Comparison of ENCODE assay signal across 8 mouse cellular contexts in genomic region chr1:72255062-72255853, GRCm38 (mm10). TPM values are rescaled to one million over a fixed set of nuclear protein-coding genes. Genes with fewer than 3 reads are reported as not detected.
DNase-seq lines count a peak whose midpoint lies in the region; ATAC-seq lines count a peak whose summit lies in the region.

No protein-coding gene starts in this region.

- 5% methylated on average over 15 of the region's 15 CpGs for whole genome bisulfite sequencing in heart, embryonic 10.5 days
- WGBS in kidney, embryonic 16.5 days = 3% methylated on average over 15 of the region's 15 CpGs
- 4% methylated on average over 15 of the region's 15 CpGs for WGBS in neural tube, embryonic 15.5 days

- no peaks in the 10 kb centered on the region for H3K9me3 ChIP-seq in heart, embryonic 10.5 days
- H3K9me3 ChIP-seq in kidney, embryonic 16.5 days (ENCODE audit: low read length) = no peaks in the 10 kb centered on the region
- H3K9me3 ChIP-seq in neural tube, embryonic 15.5 days (replicated peaks) = no peaks in the 10 kb centered on the region

- H3K4me2 ChIP-seq in kidney, embryonic 16.5 days (replicated peaks; ENCODE audit: low read depth, low read length) = peak overlapping the region; percentile 76
- H3K4me2 ChIP-seq in neural tube, embryonic 15.5 days = peak overlapping the region; percentile 76

- H3K9ac ChIP-seq in kidney, embryonic 16.5 days (replicated peaks; ENCODE audit: low read length) = peak overlapping the region; percentile 53
- peak overlapping the region; percentile 49 for H3K9ac ChIP-seq in neural tube, embryonic 15.5 days (replicated peaks)

- H3K27ac ChIP-seq in heart, embryonic 10.5 days = peak overlapping the region; percentile 95
- peak overlapping the region; percentile 96 for H3K27ac ChIP-seq in kidney, embryonic 16.5 days (ENCODE audit: low read length)
- H3K27ac ChIP-seq in neural tube, embryonic 15.5 days (replicated peaks) = peak overlapping the region; percentile 91

- H3K4me1 ChIP-seq in heart, embryonic 10.5 days = peaks cover 21% of the 10 kb centered on the region
- peaks cover 15% of the 10 kb centered on the region for H3K4me1 ChIP-seq in kidney, embryonic 16.5 days (ENCODE audit: insufficient read depth, low read length)
- peaks cover 22% of the 10 kb centered on the region for H3K4me1 ChIP-seq in neural tube, embryonic 15.5 days

- peak overlapping the region; percentile 53 for H3K4me3 ChIP-seq in heart, embryonic 10.5 days
- H3K4me3 ChIP-seq in kidney, embryonic 16.5 days (ENCODE audit: low read length) = peak overlapping the region; percentile 48
- peak overlapping the region; percentile 47 for H3K4me3 ChIP-seq in neural tube, embryonic 15.5 days (replicated peaks)

- peak; percentile 94 for ATAC-seq in kidney, embryonic 16.5 days (ENCODE audit: low FRiP score, low TSS enrichment)
- peak; percentile 76 for ATAC-seq in neural tube, embryonic 15.5 days (ENCODE audit: low FRiP score)

- no peaks in the 10 kb centered on the region for H3K36me3 ChIP-seq in heart, embryonic 10.5 days
- no peaks in the 10 kb centered on the region for H3K36me3 ChIP-seq in kidney, embryonic 16.5 days (ENCODE audit: insufficient read depth, low read length)
- no peaks in the 10 kb centered on the region for H3K36me3 ChIP-seq in neural tube, embryonic 15.5 days

- H3K27me3 ChIP-seq in heart, embryonic 10.5 days (ENCODE audit: insufficient read depth, poor library complexity, severe bottlenecking) = no peaks in the 10 kb centered on the region
- no peaks in the 10 kb centered on the region for H3K27me3 ChIP-seq in kidney, embryonic 16.5 days (ENCODE audit: insufficient read depth, low read length)
- H3K27me3 ChIP-seq in neural tube, embryonic 15.5 days (replicated peaks) = no peaks in the 10 kb centered on the region

- peak; percentile 75 for DNase-seq in CD4-positive helper T cell, adult 2 months (ENCODE audit: low read depth, low spot score)
- peak; percentile 73 for DNase-seq in WW6 (ENCODE audit: low read depth, low spot score)
- DNase-seq in embryo, embryonic 10 days (ENCODE audit: low spot score) = peak; percentile 95
- peak; percentile 97 for DNase-seq in heart, embryonic 10.5 days (ENCODE audit: low spot score)
- peak; percentile 46 to 61 for DNase-seq in lung, adult 18-20 months
- DNase-seq in thymus, postnatal 10 days (ENCODE audit: low spot score in 2 of 2) = peak; percentile 35 to 56

RNA-seq across cellular contexts. Expression of gene Pecr, which starts 28.9 kb away (rescaled TPM):
- polyA plus RNA-seq in heart, embryonic 10.5 days (2016; fragmentation: Nextera tagmentation; extraction: Ambion mirVana) = 20.4 and 28.6 TPM in 2 replicates
- 62.5 and 70.7 TPM in 2 replicates for polyA plus RNA-seq in kidney, embryonic 16.5 days (2015; fragmentation: Nextera tagmentation; extraction: Ambion mirVana)
- polyA plus RNA-seq in neural tube, embryonic 15.5 days (2015; fragmentation: Nextera tagmentation; extraction: Ambion mirVana) = 8.0 and 14.8 TPM in 2 replicates

RNA-seq across cellular contexts. Expression of gene Tmem169, which starts 28.9 kb away (rescaled TPM):
- 0.36 and 1.1 TPM in 2 replicates for polyA plus RNA-seq in heart, embryonic 10.5 days (2016; fragmentation: Nextera tagmentation; extraction: Ambion mirVana)
- 5.8 and 5.9 TPM in 2 replicates for polyA plus RNA-seq in kidney, embryonic 16.5 days (2015; fragmentation: Nextera tagmentation; extraction: Ambion mirVana)
- polyA plus RNA-seq in neural tube, embryonic 15.5 days (2015; fragmentation: Nextera tagmentation; extraction: Ambion mirVana) = 30.9 and 32.8 TPM in 2 replicates

RNA-seq across cellular contexts. Expression of gene Mreg, which starts 43.2 kb away (rescaled TPM):
- 4.0 and 4.2 TPM in 2 replicates for polyA plus RNA-seq in heart, embryonic 10.5 days (2016; fragmentation: Nextera tagmentation; extraction: Ambion mirVana)
- polyA plus RNA-seq in kidney, embryonic 16.5 days (2015; fragmentation: Nextera tagmentation; extraction: Ambion mirVana) = 5.2 and 5.3 TPM in 2 replicates
- 2.9 and 21.3 TPM in 2 replicates for polyA plus RNA-seq in neural tube, embryonic 15.5 days (2015; fragmentation: Nextera tagmentation; extraction: Ambion mirVana)

RNA-seq across cellular contexts. Expression of gene Xrcc5, which starts 52.0 kb away (rescaled TPM):
- 24.1 and 35.1 TPM in 2 replicates for polyA plus RNA-seq in heart, embryonic 10.5 days (2016; fragmentation: Nextera tagmentation; extraction: Ambion mirVana)
- polyA plus RNA-seq in kidney, embryonic 16.5 days (2015; fragmentation: Nextera tagmentation; extraction: Ambion mirVana) = 55.1 and 58.5 TPM in 2 replicates
- polyA plus RNA-seq in neural tube, embryonic 15.5 days (2015; fragmentation: Nextera tagmentation; extraction: Ambion mirVana) = 15.1 and 27.7 TPM in 2 replicates

Comparison
In these comparisons a context has a peak if more than half of its experiments do, and no peak if none do; other contexts are left out.
1. Peak in every context shown above with its lines: DNase-seq, ATAC-seq, H3K4me3 ChIP-seq and H3K27ac ChIP-seq.
2. DNase-seq: peak in every context shown above with its lines; median percentile 97 in heart, embryonic 10.5 days; 95 in embryo, embryonic 10 days; 75 in CD4-positive helper T cell, adult 2 months; 73 in WW6; 54 in lung, adult 18-20 months; 46 in thymus, postnatal 10 days.